Mouse (Mus musculus): ENCODE results near the gene Ctdsp2.

Gene Ctdsp2

GRCm38 (mm10) chr10:126997340-126998113 lies 19.0 kb downstream of the Ctdsp2 start:
- no peak for TF ChIP-seq GATA4 (IDR thresholded peaks at IDR 0.05; ENCODE audit: insufficient replicate concordance, low read length)

GRCm38 (mm10) chr10:127000529-127000928 lies 22.0 kb downstream of the Ctdsp2 start, which contains the start of gene Avil:
Gene Avil, plus strand, starts transcription at chr10:127000709.
- no peak for TF ChIP-seq GATA4 (IDR thresholded peaks at IDR 0.05; ENCODE audit: insufficient replicate concordance, low read length)

GRCm38 (mm10) chr10:127001297-127001696 lies 22.8 kb downstream of the Ctdsp2 start:
- TF ChIP-seq GATA4 (IDR thresholded peaks at IDR 0.05; ENCODE audit: insufficient replicate concordance, low read length), result no peak

- no peak for TF ChIP-seq GATA4 (IDR thresholded peaks at IDR 0.05; ENCODE audit: insufficient replicate concordance, low read length)
These were observed 23.5 kb downstream of the Ctdsp2 start for GRCm38 (mm10) chr10:127002056-127002455.

- no peak for TF ChIP-seq GATA4 (IDR thresholded peaks at IDR 0.05; ENCODE audit: insufficient replicate concordance, low read length)
These were observed 24.2 kb downstream of the Ctdsp2 start for GRCm38 (mm10) chr10:127002765-127003164.

GRCm38 (mm10) chr10:127003334-127003733 lies 24.8 kb downstream of the Ctdsp2 start:
- TF ChIP-seq GATA4 (IDR thresholded peaks at IDR 0.05; ENCODE audit: insufficient replicate concordance, low read length), result no peak

GRCm38 (mm10) chr10:127003806-127004205 lies 25.3 kb downstream of the Ctdsp2 start:
- no peak for TF ChIP-seq GATA4 (IDR thresholded peaks at IDR 0.05; ENCODE audit: insufficient replicate concordance, low read length)

GRCm38 (mm10) chr10:127016488-127016887 lies 38.0 kb downstream of the Ctdsp2 start:
- no peak for TF ChIP-seq GATA4 (IDR thresholded peaks at IDR 0.05; ENCODE audit: insufficient replicate concordance, low read length)

- TF ChIP-seq GATA4 (IDR thresholded peaks at IDR 0.05; ENCODE audit: insufficient replicate concordance, low read length), result no peak
These were observed 38.6 kb downstream of the Ctdsp2 start for GRCm38 (mm10) chr10:127017071-127017470.

GRCm38 (mm10) chr10:127018422-127018821 lies 39.9 kb downstream of the Ctdsp2 start:
- no peak for TF ChIP-seq GATA4 (IDR thresholded peaks at IDR 0.05; ENCODE audit: insufficient replicate concordance, low read length)

- peak; percentile 35; the same call in 1 of the 2 replicates for TF ChIP-seq GATA4 (IDR thresholded peaks at IDR 0.05; ENCODE audit: insufficient replicate concordance, low read length)
These were observed 52.1 kb downstream of the Ctdsp2 start, which contains the start of gene Tsfm for GRCm38 (mm10) chr10:127030336-127031296. Gene Tsfm, minus strand, starts transcription at chr10:127030840.

- no peak for TF ChIP-seq GATA4 (IDR thresholded peaks at IDR 0.05; ENCODE audit: insufficient replicate concordance, low read length)
These were observed 54.8 kb downstream of the Ctdsp2 start for GRCm38 (mm10) chr10:127033301-127033741.

- no peak for TF ChIP-seq GATA4 (IDR thresholded peaks at IDR 0.05; ENCODE audit: insufficient replicate concordance, low read length)
These were observed 57.8 kb downstream of the Ctdsp2 start for GRCm38 (mm10) chr10:127036273-127036672.

GRCm38 (mm10) chr10:127037641-127038040 lies 59.1 kb downstream of the Ctdsp2 start:
- no peak for TF ChIP-seq GATA4 (IDR thresholded peaks at IDR 0.05; ENCODE audit: insufficient replicate concordance, low read length)

GRCm38 (mm10) chr10:127040569-127041214 lies 62.2 kb downstream of the Ctdsp2 start:
- no peak for TF ChIP-seq GATA4 (IDR thresholded peaks at IDR 0.05; ENCODE audit: insufficient replicate concordance, low read length)

Measured in liver, adult (tissue).